Mouse (Mus musculus) G1E (cell line): ENCODE measurements at regions not wholly inside any gene's neighbourhood (a gene's known extent, or its start where the extent isn't known, plus 50 kb on each side); places are given as distances from the start of the nearest gene placed in this dataset.

ENCODE experiments used
- ATAC-seq: 2 replicates; pipeline ENCODE4 v1.8.0; 2016; ENCODE audit warnings: mild to moderate bottlenecking; ENCODE audit not compliant: insufficient number of reproducible peaks, poor library complexity, low FRiP score, severe bottlenecking; ENCODE audit errors: extremely low read depth
- DNase-seq: peaks from one replicate; pipeline ENCODE4 v3.0.0; 2012; ENCODE audit warnings: low spot score
- H3K27me3 ChIP-seq: 2 replicates; pipeline ENCODE4 v1.6.1; 2012; ENCODE audit warnings: mild to moderate bottlenecking, low read length, inconsistent platforms; ENCODE audit not compliant: insufficient read depth
- H3K36me3 ChIP-seq: replicated peaks from 2 replicates; pipeline ENCODE3; 2012; ENCODE audit warnings: mild to moderate bottlenecking, inconsistent platforms
- H3K4me1 ChIP-seq: 2 replicates; pipeline ENCODE4 v1.6.1; 2012; ENCODE audit warnings: low read depth, low read length, inconsistent platforms, mixed read lengths; ENCODE audit not compliant: insufficient read depth
- H3K4me3 ChIP-seq: 2 replicates; pipeline ENCODE4 v1.5.1; 2012; ENCODE audit warnings: low read depth, mild to moderate bottlenecking, inconsistent platforms, low read length, moderate library complexity, mixed read lengths
- H3K9me3 ChIP-seq: replicated peaks from 2 replicates; pipeline ENCODE4 v1.6.1; 2012; ENCODE audit warnings: inconsistent platforms
- CTCF ChIP-seq: IDR thresholded peaks from 2 replicates; pipeline ENCODE4 v1.5.1; 2012; ENCODE audit warnings: low read depth, low read length, inconsistent platforms, mixed read lengths
- GATA1 ChIP-seq: IDR thresholded peaks from 2 replicates; pipeline ENCODE4 v1.6.1; 2012; ENCODE audit warnings: borderline replicate concordance, low read length, inconsistent platforms, mixed read lengths
- GATA2 ChIP-seq: IDR thresholded peaks from 2 replicates; pipeline ENCODE4 v1.6.1; 2012; ENCODE audit warnings: low read depth, low read length, inconsistent platforms, borderline replicate concordance
- POLR2AphosphoS5 ChIP-seq: IDR thresholded peaks from 2 replicates; pipeline ENCODE4 v1.6.1; 2012; ENCODE audit warnings: low read depth, low read length, inconsistent platforms; ENCODE audit not compliant: insufficient replicate concordance
- TAL1 ChIP-seq: conservative IDR thresholded peaks from 2 replicates; pipeline ENCODE4 v1.6.1; 2012; ENCODE audit warnings: low read depth, low read length, inconsistent platforms, mixed read lengths

GRCm38 (mm10) chr13:53854196-53854595 lies 201.3 kb downstream of the Drd1 start:
- TF ChIP-seq TAL1 = no peak
- no peak for TF ChIP-seq GATA2
- no peak for TF ChIP-seq CTCF
- H3K4me1 ChIP-seq = no peaks in the 10 kb centered on the region
- no peaks in the 10 kb centered on the region for H3K36me3 ChIP-seq
- no peak overlapping the region for H3K4me3 ChIP-seq
- no peak for ATAC-seq
- no peak for DNase-seq
- H3K27me3 ChIP-seq = no peaks in the 10 kb centered on the region
- H3K9me3 ChIP-seq = peaks cover 44% of the 10 kb centered on the region

GRCm38 (mm10) chr13:53850146-53850545 lies 205.4 kb downstream of the Drd1 start:
- Histone ChIP-seq H3K36me3 (no peaks in the 10 kb centered on the region), H3K27me3 (no peaks in the 10 kb centered on the region), H3K4me1 (no peaks in the 10 kb centered on the region), H3K4me3 (no peak overlapping the region), H3K9me3 (peaks cover 40% of the 10 kb centered on the region)
- DNase-seq (no peak), ATAC-seq (no peak)
- TF ChIP-seq GATA1 (no peak), GATA2 (no peak), TAL1 (no peak), POLR2AphosphoS5 (no peak), CTCF (no peak)

- Histone ChIP-seq H3K4me1 (no peaks in the 10 kb centered on the region), H3K9me3 (peaks cover 40% of the 10 kb centered on the region), H3K36me3 (no peaks in the 10 kb centered on the region), H3K4me3 (no peak overlapping the region), H3K27me3 (no peaks in the 10 kb centered on the region)
- no peak for DNase-seq
- TF ChIP-seq TAL1 = no peak
- TF ChIP-seq POLR2AphosphoS5 = no peak
- TF ChIP-seq GATA1 = no peak
- no peak for TF ChIP-seq CTCF
- TF ChIP-seq GATA2 = no peak
- no peak for ATAC-seq
Observed at GRCm38 (mm10) chr13:53846221-53846620, 209.3 kb downstream of the Drd1 start.

- DNase-seq = no peak
- Histone ChIP-seq H3K4me1 (no peaks in the 10 kb centered on the region), H3K4me3 (no peak overlapping the region), H3K27me3 (no peaks in the 10 kb centered on the region), H3K36me3 (no peaks in the 10 kb centered on the region), H3K9me3 (peaks cover 38% of the 10 kb centered on the region)
- TF ChIP-seq GATA2 = no peak
- TF ChIP-seq TAL1 = no peak
- TF ChIP-seq GATA1 = no peak
- TF ChIP-seq POLR2AphosphoS5 = no peak
- no peak for TF ChIP-seq CTCF
- ATAC-seq = no peak
Observed at GRCm38 (mm10) chr13:53845786-53846185, 209.7 kb downstream of the Drd1 start.

DNA sequence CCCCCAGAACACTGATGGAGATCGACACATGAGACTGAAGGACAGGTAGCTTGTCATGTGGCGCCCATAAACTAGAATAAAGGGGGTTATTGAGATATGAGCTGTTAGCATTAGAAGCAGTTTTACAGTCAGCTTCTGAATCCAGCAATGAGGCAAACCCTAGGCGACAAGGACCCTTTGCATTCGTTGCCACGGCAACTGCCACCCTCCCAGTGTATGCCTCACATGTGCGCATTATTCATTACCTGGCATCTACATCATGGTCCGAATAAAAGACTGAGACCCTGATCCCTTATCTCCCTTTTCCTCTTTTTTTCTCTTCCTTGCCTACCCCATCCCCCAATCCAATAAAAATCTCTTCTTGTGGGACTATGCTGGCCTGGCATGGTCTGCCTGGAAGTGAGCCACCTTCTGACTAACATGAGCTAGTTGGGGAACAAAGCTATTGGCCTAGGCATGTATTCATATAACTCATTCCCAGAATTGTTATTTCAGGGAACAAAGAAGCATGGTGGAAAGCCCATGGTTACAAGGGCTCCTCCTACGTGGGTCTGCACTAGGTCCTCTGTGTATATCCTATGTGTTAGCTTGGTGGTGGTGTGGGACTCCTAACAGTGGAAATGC lies 229.4 kb downstream of the Drd1 start:
- no peaks in the 10 kb centered on the region for H3K27me3 ChIP-seq
- no peaks in the 10 kb centered on the region for H3K36me3 ChIP-seq
- no peak overlapping the region for H3K4me3 ChIP-seq
- H3K9me3 ChIP-seq = peaks cover 42% of the 10 kb centered on the region
- TF ChIP-seq GATA1 (no peak), GATA2 (no peak), CTCF (no peak), POLR2AphosphoS5 (no peak), TAL1 (no peak)
- no peaks in the 10 kb centered on the region for H3K4me1 ChIP-seq
- DNase-seq = no peak
- no peak for ATAC-seq

DNA sequence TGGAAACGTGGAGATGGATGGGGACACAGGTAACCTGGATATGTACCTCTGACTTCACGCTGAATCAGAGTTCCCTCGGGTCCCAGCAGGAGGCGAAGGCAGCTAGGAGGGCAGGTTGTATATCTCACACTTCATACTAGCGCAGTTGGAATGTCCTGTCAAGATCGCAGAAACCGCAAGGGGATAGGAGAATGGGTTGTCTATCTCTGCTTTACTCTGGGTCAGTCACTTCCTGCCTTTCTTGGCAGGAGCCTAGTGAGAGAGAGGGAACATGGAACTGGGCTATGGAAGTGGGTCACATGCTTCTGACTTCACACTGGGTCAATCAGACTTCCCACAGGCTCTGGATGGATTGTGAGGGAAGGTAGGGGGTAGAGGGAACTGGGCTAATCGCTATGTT lies 233.4 kb downstream of the Drd1 start:
- no peak for DNase-seq
- ATAC-seq = no peak
- TF ChIP-seq POLR2AphosphoS5 (no peak), CTCF (no peak), GATA1 (no peak), TAL1 (no peak)

GRCm38 (mm10) chr13:53815629-53816028 lies 239.9 kb downstream of the Drd1 start:
- Histone ChIP-seq H3K4me1 (no peaks in the 10 kb centered on the region), H3K4me3 (no peak overlapping the region), H3K27me3 (no peaks in the 10 kb centered on the region), H3K9me3 (peaks cover 62% of the 10 kb centered on the region), H3K36me3 (no peaks in the 10 kb centered on the region)
- ATAC-seq (no peak), DNase-seq (no peak)
- TF ChIP-seq GATA1 (no peak), POLR2AphosphoS5 (no peak), TAL1 (no peak), CTCF (no peak), GATA2 (no peak)

More for the DNA sequence above, 233.4 kb downstream of the Drd1 start:
- no peak overlapping the region for H3K4me3 ChIP-seq
- H3K27me3 ChIP-seq = no peaks in the 10 kb centered on the region
- peaks cover 43% of the 10 kb centered on the region for H3K9me3 ChIP-seq
- H3K4me1 ChIP-seq = no peaks in the 10 kb centered on the region
- no peaks in the 10 kb centered on the region for H3K36me3 ChIP-seq
